Mouse (Mus musculus): ENCODE results near the gene Aak1. TPM values are rescaled to one million over a fixed set of nuclear protein-coding genes. Genes with fewer than 3 reads are reported as not detected.

The Aak1 gene
- total RNA-seq, 4 experiments from 2014 or later = 363 to 417 (median 388) TPM

Other genes starting within 250 kb of the Aak1 start
- gene Asprv1, start 221.4 kb upstream of the Aak1 start, total RNA-seq (2022) = 1 to 10 TPM; 1.5 to 2.1 (median 2.0) TPM
- 10 to 100 TPM; 22.3 to 27.9 (median 24.0) TPM for gene Mxd1, start 180.4 kb upstream of the Aak1 start, total RNA-seq (2022)
- gene Snrnp27, start 165.0 kb upstream of the Aak1 start, total RNA-seq (2022) = 10 to 100 TPM; 48.0 to 60.8 (median 55.4) TPM
- gene Gmcl1, start 116.1 kb upstream of the Aak1 start, total RNA-seq (2022) = 10 to 100 TPM; 30.3 to 34.8 (median 31.3) TPM
- gene Anxa4, start 55.9 kb upstream of the Aak1 start, total RNA-seq (2022) = 10 to 100 TPM in 3 of 4 experiments, 1 to 10 TPM in 1; 7.6 to 10.2 (median 10.1) TPM
- gene Nfu1, start 159.7 kb downstream of the Aak1 start, total RNA-seq (2022) = 10 to 100 TPM; 59.1 to 74.9 (median 67.6) TPM
- gene Gfpt1, start 193.3 kb downstream of the Aak1 start, total RNA-seq (2022) = 10 to 100 TPM; 45.1 to 59.7 (median 50.4) TPM